In the genomic region with DNA sequence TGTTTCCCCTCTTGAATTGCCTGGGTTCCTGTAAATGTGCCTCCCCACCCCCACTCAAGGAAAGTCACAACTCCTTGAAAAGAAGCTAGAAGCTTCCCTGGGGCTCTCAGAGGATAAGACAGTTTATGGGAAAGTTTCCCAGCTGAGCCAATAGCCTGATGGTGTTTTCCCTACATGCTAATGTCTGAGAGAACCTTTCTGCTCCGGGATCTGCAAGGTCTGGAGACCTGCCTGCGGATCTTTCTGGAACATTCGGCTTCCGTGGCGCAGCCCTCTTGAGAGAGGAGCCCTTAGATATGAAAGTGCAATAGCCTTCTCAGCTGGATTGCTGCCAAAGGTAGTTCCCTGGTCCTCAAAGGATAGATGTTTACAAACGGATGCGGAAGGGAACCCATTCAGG, we compare ENCODE assay signal across 9 mouse cellular contexts. TPM values are rescaled to one million over a fixed set of nuclear protein-coding genes. Genes with fewer than 3 reads are reported as not detected.
DNase-seq lines count a peak whose midpoint lies in the region; ATAC-seq and TF ChIP-seq lines count a peak whose summit lies in the region.
"Had no signal": no experiment of that assay in that cellular context is flagged by ENCODE, and none has a peak within 500 bp of the region (broad histone marks: within the 10 kb centered on the region; RNA-seq: fewer than 3 reads in every experiment).

No protein-coding gene starts in this region.

- 5% methylated on average over 7 of the region's 7 CpGs for WGBS in intestine, embryonic 15.5 days
- WGBS in liver, embryonic 14.5 days (ENCODE audit: insufficient replicate concordance), result 19% methylated on average over 7 of the region's 7 CpGs
- WGBS in neural tube, embryonic 13.5 days, result 26% methylated on average over 7 of the region's 7 CpGs

- H3K27ac ChIP-seq in intestine, embryonic 15.5 days, result no peak overlapping the region
- no peak overlapping the region for H3K27ac ChIP-seq in liver, embryonic 14.5 days
- no peak overlapping the region for H3K27ac ChIP-seq in neural tube, embryonic 13.5 days (replicated peaks)
- H3K27ac ChIP-seq: macrophage had no signal

- peak; percentile 61 for ATAC-seq in intestine, embryonic 15.5 days
- ATAC-seq in liver, embryonic 14.5 days (ENCODE audit: insufficient read depth), result no peak
- no peak for ATAC-seq in neural tube, embryonic 13.5 days (ENCODE audit: low read depth)

- no peaks in the 10 kb centered on the region for H3K27me3 ChIP-seq in intestine, embryonic 15.5 days (replicated peaks)
- H3K27me3 ChIP-seq in liver, embryonic 14.5 days (ENCODE audit: control insufficient read depth, insufficient read depth, low read length), result no peaks in the 10 kb centered on the region; the same call in 1 of the 2 replicates
- peaks cover 15% of the 10 kb centered on the region for H3K27me3 ChIP-seq in neural tube, embryonic 13.5 days

- H3K9ac ChIP-seq in intestine, embryonic 15.5 days, result peak overlapping the region; percentile 50; the same call in 1 of the 2 replicates
- no peak overlapping the region for H3K9ac ChIP-seq in liver, embryonic 14.5 days (replicated peaks)
- peak overlapping the region; percentile 51; the same call in 1 of the 2 replicates for H3K9ac ChIP-seq in neural tube, embryonic 13.5 days

- peaks cover 15% of the 10 kb centered on the region for H3K4me1 ChIP-seq in intestine, embryonic 15.5 days (replicated peaks)
- peaks cover 0 to 13% of the 10 kb centered on the region in 2 experiments; a peak in 2 of 4 replicates for H3K4me1 ChIP-seq in liver, embryonic 14.5 days (replicated peaks; ENCODE audit: control insufficient read depth in 2 of 2, insufficient read depth in 2 of 2, low read length in 1 of 2)
- peaks cover 25% of the 10 kb centered on the region for H3K4me1 ChIP-seq in neural tube, embryonic 13.5 days (replicated peaks)

- DNase-seq in MN1 (ENCODE audit: low spot score), result peak; percentile 57
- peak; percentile 68 for DNase-seq in adrenal gland, postnatal 10 days
- peak; percentile 5 for DNase-seq in gastrocnemius, postnatal 14 days
- DNase-seq in liver, embryonic 14.5 days (ENCODE audit: low read depth in 3 of 3, low spot score in 3 of 3), result no peak
- DNase-seq in spleen, adult 18-20 months, result no peak
- no peak for DNase-seq in thymus, postnatal 36 days

- peak overlapping the region; percentile 61 for H3K4me3 ChIP-seq in intestine, embryonic 15.5 days (replicated peaks)
- peak overlapping the region in 1 of 2 experiments; percentile 55; a peak in 2 of 4 replicates for H3K4me3 ChIP-seq in liver, embryonic 14.5 days (ENCODE audit: insufficient read depth in 1 of 2, low read depth in 2 of 2, low read length in 2 of 2)
- H3K4me3 ChIP-seq in neural tube, embryonic 13.5 days, result peak overlapping the region; percentile 56

- H3K36me3 ChIP-seq in intestine, embryonic 15.5 days, result no peaks in the 10 kb centered on the region
- H3K36me3 ChIP-seq in liver, embryonic 14.5 days (replicated peaks; ENCODE audit: control insufficient read depth, insufficient read depth, low read depth), result no peaks in the 10 kb centered on the region
- no peaks in the 10 kb centered on the region for H3K36me3 ChIP-seq in neural tube, embryonic 13.5 days

- TF ChIP-seq CTCF in liver, embryonic 14.5 days (IDR thresholded peaks at IDR 0.05; ENCODE audit: low read depth), result no peak

- intact Hi-C loops in gastrocnemius, postnatal 14 days (cut with DNase I; ENCODE audit: low total_unique reads), result loop anchor here (10.0 kb wide), 2 partner anchors 346 to 426 kb away; no protein-coding TSS in a partner anchor

- no peaks in the 10 kb centered on the region for H3K9me3 ChIP-seq in intestine, embryonic 15.5 days
- no peaks in the 10 kb centered on the region for H3K9me3 ChIP-seq in liver, embryonic 14.5 days (ENCODE audit: control insufficient read depth, low read length)
- no peaks in the 10 kb centered on the region for H3K9me3 ChIP-seq in neural tube, embryonic 13.5 days

- H3K4me2 ChIP-seq in intestine, embryonic 15.5 days (replicated peaks), result peak overlapping the region; percentile 94
- peak overlapping the region; percentile 56 for H3K4me2 ChIP-seq in liver, embryonic 14.5 days (ENCODE audit: low read depth)
- H3K4me2 ChIP-seq in neural tube, embryonic 13.5 days, result peak overlapping the region; percentile 96

- no peak for TF ChIP-seq EP300 in liver, embryonic 14.5 days (IDR thresholded peaks at IDR 0.05; ENCODE audit: low read depth)

RNA-seq across cellular contexts. Expression of gene Parm1, which starts 1.5 kb away (rescaled TPM):
- 10 to 100 TPM; 31.8 to 35.7 TPM for total RNA-seq in adrenal gland, postnatal 10 days (2021)
- total RNA-seq in gastrocnemius, postnatal 14 days (2021), result 10 to 100 TPM in 1 of 2 experiments, 1 to 10 TPM in 1; 8.4 to 11.5 TPM
- polyA plus RNA-seq in intestine, embryonic 15.5 days (2015; fragmentation: Nextera tagmentation; extraction: Ambion mirVana), result 22.1 and 23.9 TPM in 2 replicates
- 0.30 and 0.39 TPM in 2 replicates for polyA plus RNA-seq in liver, embryonic 14.5 days (2012; rRNA removed)
- polyA plus RNA-seq in liver, embryonic 14.5 days (2014; fragmentation: Nextera tagmentation; extraction: Ambion mirVana), result 0.39 and 0.46 TPM in 2 replicates
- polyA plus RNA-seq in neural tube, embryonic 13.5 days (2015; fragmentation: Nextera tagmentation; extraction: Ambion mirVana), result 7.1 and 8.7 TPM in 2 replicates
- polyA plus RNA-seq: macrophage had no signal

Comparison
In these comparisons a context has a peak if more than half of its experiments do, and no peak if none do; other contexts are left out.
1. DNase-seq: peak in MN1 (single experiment), adrenal gland, postnatal 10 days (single experiment) and gastrocnemius, postnatal 14 days (single experiment); none in liver, embryonic 14.5 days (0 of 3), spleen, adult 18-20 months (0 of 2) and thymus, postnatal 36 days (0 of 2).
2. Peak in every context shown above with its lines, with median percentiles within 50 percentile points of each other: H3K4me2 ChIP-seq.